Mouse (Mus musculus): ENCODE data around the gene Akr1b10.

- TF ChIP-seq CTCF (IDR thresholded peaks at IDR 0.05; ENCODE audit: low read depth, low read length) (no peak), POLR2A (IDR thresholded peaks at IDR 0.05; ENCODE audit: insufficient read depth, low read length) (no peak), EP300 (IDR thresholded peaks at IDR 0.05; ENCODE audit: insufficient read depth, low read depth, low read length) (no peak)
Measured at GRCm38 (mm10) chr6:34370081-34370480, 13.9 kb upstream of the Akr1b10 start.

Measured in ES-Bruce4 (cell line).